Mouse (Mus musculus) heart, embryonic 10.5 days (tissue): ENCODE measurements around the gene Fmnl2. TPM values are rescaled to one million over a fixed set of nuclear protein-coding genes. Genes with fewer than 3 reads are reported as not detected.

ENCODE experiments used
- polyA plus RNA-seq: library from polyadenylated mRNA; unstranded; fragments of >200 nt; fragmentation: Nextera tagmentation; extraction: Ambion mirVana; gene quantifications from 2 replicates; pipeline ENCODE4 v1.2.1, GENCODE M21; 2016

Gene Fmnl2
- polyA plus RNA-seq, 1 experiment from 2014 or later, result 2.5 TPM

Other genes with a start within 250 kb of the Fmnl2 start
- gene Cacnb4, start 181.0 kb upstream of the Fmnl2 start, polyA plus RNA-seq, result 0.29 and 0.36 TPM in 2 replicates
- 30.5 and 35.2 TPM in 2 replicates for gene Stam2, start 115.6 kb upstream of the Fmnl2 start, polyA plus RNA-seq